Mouse (Mus musculus): ENCODE results near the gene Gpx6.

DNA sequence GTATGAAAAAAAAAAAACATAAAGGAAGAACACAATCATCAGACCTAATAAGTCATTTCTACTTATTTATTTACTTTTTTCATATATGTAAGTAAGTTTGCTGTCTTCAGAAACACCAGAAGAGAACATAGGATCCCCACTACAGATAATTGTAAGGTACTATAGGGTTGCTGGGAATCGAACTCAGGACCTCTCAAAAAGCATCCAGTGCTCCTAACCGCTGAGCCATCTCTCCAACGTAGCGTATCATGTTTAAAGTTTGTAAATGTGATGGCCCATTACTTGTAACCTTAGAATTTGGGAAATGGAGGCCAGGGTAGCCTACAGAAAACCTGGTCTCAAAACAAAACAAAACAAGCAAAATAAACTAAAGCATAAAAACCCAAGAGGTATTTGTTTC, 44.4 kb upstream of the Gpx6 start:
- TF ChIP-seq CTCF (IDR thresholded peaks at IDR 0.05; ENCODE audit: low read depth) (no peak), EP300 (optimal IDR thresholded peaks at IDR 0.05) (no peak)

Measured in stomach, postnatal 0 days (tissue).